Comparison of ENCODE assay signal across 9 mouse cellular contexts in genomic region chr8:121871833-121872440, GRCm38 (mm10). TPM values are rescaled to one million over a fixed set of nuclear protein-coding genes. Genes with fewer than 3 reads are reported as not detected.
DNase-seq lines count a peak whose midpoint lies in the region; ATAC-seq and TF ChIP-seq lines count a peak whose summit lies in the region.
"Had no signal": no experiment of that assay in that cellular context is flagged by ENCODE, and none has a peak within 500 bp of the region (broad histone marks: within the 10 kb centered on the region; RNA-seq: fewer than 3 reads in every experiment).

No protein-coding gene starts in this region.

- no peaks in the 10 kb centered on the region for H3K27me3 ChIP-seq in Patski
- peaks cover 28% of the 10 kb centered on the region for H3K27me3 ChIP-seq in liver, embryonic 15.5 days

- H3K4me1 ChIP-seq in liver, embryonic 15.5 days (replicated peaks): peaks cover 25% of the 10 kb centered on the region

- no peaks in the 10 kb centered on the region for H3K9me3 ChIP-seq in liver, embryonic 15.5 days (replicated peaks)

- POLR2A ChIA-PET in Patski (lab: Charles Lee): interaction anchor here (0.8 to 1.0 kb wide), 2 partner anchors 14 to 22 kb away, joined by 3 to 4 read pairs; no protein-coding TSS in a partner anchor

- 32% methylated on average over 10 of the region's 10 CpGs for whole genome bisulfite sequencing in liver, embryonic 15.5 days (ENCODE audit: insufficient replicate concordance)

- ATAC-seq in Patski: peak; percentile 19
- ATAC-seq in common myeloid progenitor, adult 5-6 weeks (replicated peaks; ENCODE audit: low read depth, poor library complexity, severe bottlenecking): peak; percentile 63
- peak; percentile 12; the same call in 1 of the 2 replicates for ATAC-seq in liver, embryonic 15.5 days (ENCODE audit: insufficient read depth)

- in situ Hi-C loops in Patski (cut with MboI; ENCODE audit: low pct_unique_long_range_greater_than_20kb): no loop called here

- DNase-seq in kidney, postnatal 10 days: peak; percentile 47
- no peak for DNase-seq in kidney, adult 18-20 months
- DNase-seq in Patski (ENCODE audit: low read depth, low spot score): no peak
- DNase-seq in left cerebral cortex, adult 8-10 months (ENCODE audit: low spot score in 2 of 2): no peak
- DNase-seq in embryo, embryonic 10 days (ENCODE audit: low spot score): no peak
- DNase-seq: cerebellum, postnatal 36 days had no signal

- H3K4me2 ChIP-seq in liver, embryonic 15.5 days: no peak overlapping the region
- H3K4me2 ChIP-seq: midbrain, embryonic 11.5 days had no signal

- TF ChIP-seq CTCF in Patski (IDR thresholded peaks at IDR 0.05): no peak

- H3K36me3 ChIP-seq in liver, embryonic 15.5 days (replicated peaks): no peaks in the 10 kb centered on the region

- H3K27ac ChIP-seq in liver, embryonic 15.5 days (replicated peaks): no peak overlapping the region

- H3K4me3 ChIP-seq in liver, embryonic 15.5 days (replicated peaks): no peak overlapping the region

- H3K9ac ChIP-seq in liver, embryonic 15.5 days: no peak overlapping the region

- CTCF ChIA-PET in Patski (lab: Charles Lee): interaction anchor here (0.8 to 7.5 kb wide), 5 partner anchors 10 to 39 kb away, joined by 4 to 51 read pairs (median 5); partner anchors contain the start of gene Slc7a5

RNA-seq across cellular contexts. Expression of gene Slc7a5, which starts 35.6 kb away (rescaled TPM):
- polyA plus RNA-seq in Patski (2021): 164 TPM
- total RNA-seq in common myeloid progenitor, adult 5-6 weeks (2017): 27.6 and 44.5 TPM in 2 replicates
- polyA plus RNA-seq in liver, embryonic 15.5 days (2015; fragmentation: Nextera tagmentation; extraction: Ambion mirVana): 38.2 and 42.4 TPM in 2 replicates
- total RNA-seq in left cerebral cortex, adult 8-10 months (2022): 10 to 100 TPM; 57.0 to 73.5 (median 61.5) TPM

RNA-seq across cellular contexts. Expression of gene Klhdc4, which starts 42.6 kb away (rescaled TPM):
- 39.5 TPM for polyA plus RNA-seq in Patski (2021)
- 24.4 and 33.7 TPM in 2 replicates for total RNA-seq in common myeloid progenitor, adult 5-6 weeks (2017)
- 16.8 and 19.9 TPM in 2 replicates for polyA plus RNA-seq in liver, embryonic 15.5 days (2015; fragmentation: Nextera tagmentation; extraction: Ambion mirVana)
- 10 to 100 TPM; 28.9 to 35.0 (median 32.2) TPM for total RNA-seq in left cerebral cortex, adult 8-10 months (2022)

Comparison
In these comparisons a context has a peak if more than half of its experiments do, and no peak if none do; other contexts are left out.
1. ATAC-seq: peak in every context shown above with its lines; median percentile 63 in common myeloid progenitor, adult 5-6 weeks; 19 in Patski; 12 in liver, embryonic 15.5 days.